Mouse (Mus musculus) liver, postnatal 0 days (tissue): ENCODE measurements around the gene BC025920. TPM values are rescaled to one million over a fixed set of nuclear protein-coding genes. Genes with fewer than 3 reads are reported as not detected.

Source experiments
- ATAC-seq: fragments of 200-750 bp; cut with Nextera tagmentation; 2 replicates; pipeline ENCODE4 v1.8.0; 2017; ENCODE audit warnings: mild to moderate bottlenecking, moderate library complexity
- DNase-seq: peaks from one replicate; pipeline ENCODE4 v3.0.0-alpha.2; 2016
- H3K27ac ChIP-seq: fragments of 300-500 bp; sonication (generic); 2 replicates; pipeline ENCODE4 v1.5.1; 2014; ENCODE audit warnings: antibody characterized with exemption, moderate library complexity, mild to moderate bottlenecking, low read depth
- H3K27me3 ChIP-seq: fragments of 300-500 bp; sonication (generic); 2 replicates; pipeline ENCODE4 v1.6.1; 2014; ENCODE audit warnings: low read length, control low read depth, mixed read lengths; ENCODE audit not compliant: insufficient read depth
- H3K36me3 ChIP-seq: fragments of 300-500 bp; sonication (generic); replicated peaks from 2 replicates; pipeline ENCODE4 v1.6.1; 2014; ENCODE audit warnings: mild to moderate bottlenecking, control low read depth, low read length, moderate library complexity, mixed read lengths; ENCODE audit not compliant: insufficient read depth
- H3K4me1 ChIP-seq: fragments of 300-500 bp; sonication (generic); 2 replicates; pipeline ENCODE4 v1.6.1; 2014; ENCODE audit warnings: antibody characterized with exemption, mild to moderate bottlenecking, control low read depth; ENCODE audit not compliant: insufficient read depth
- H3K4me2 ChIP-seq: fragments of 300-500 bp; sonication (generic); 2 replicates; pipeline ENCODE4 v1.6.1; 2014; ENCODE audit warnings: low read depth, mild to moderate bottlenecking, low read length, moderate library complexity, mixed read lengths
- H3K4me3 ChIP-seq: fragments of 300-500 bp; sonication (generic); 2 replicates; pipeline ENCODE4 v1.5.1; 2014; ENCODE audit warnings: low read depth, low read length
- H3K9ac ChIP-seq: fragments of 300-500 bp; sonication (generic); replicated peaks from 2 replicates; pipeline ENCODE4 v1.6.1; 2014; ENCODE audit warnings: mild to moderate bottlenecking, moderate library complexity
- H3K9me3 ChIP-seq: fragments of 300-500 bp; sonication (generic); 2 replicates; pipeline ENCODE4 v1.6.1; 2016; ENCODE audit warnings: mild to moderate bottlenecking, control low read depth, low read length, mixed read lengths
- CTCF ChIP-seq: sonication (generic); IDR thresholded peaks from 2 replicates; pipeline ENCODE4 v1.5.1; 2016; ENCODE audit warnings: antibody characterized with exemption, low read depth
- EP300 ChIP-seq: IDR thresholded peaks from 2 replicates; pipeline ENCODE4 v1.6.1; 2016; ENCODE audit warnings: antibody characterized with exemption, low read depth, mild to moderate bottlenecking
- WGBS: fragments of 180-500 bp; shearing (Covaris S2); extraction: QIAGEN DNeasy Blood & Tissue Kit; methylation state at CpG from one replicate; pipeline ENCODE4 v1.1.7; 2014; ENCODE audit not compliant: insufficient replicate concordance; 5-methylcytosine and 5-hydroxymethylcytosine counted together
- polyA plus RNA-seq: library from polyadenylated mRNA; unstranded; fragments of >200 nt; fragmentation: Nextera tagmentation; extraction: Ambion mirVana; gene quantifications from 2 replicates; pipeline ENCODE4 v1.2.1, GENCODE M21; 2015

Gene BC025920
- polyA plus RNA-seq, 1 experiment from 2014 or later: 0.13 TPM

GRCm38 (mm10) chr10:81572133-81572671 lies 33.9 kb upstream of the BC025920 start:
- WGBS: 14% methylated on average over 9 of the region's 9 CpGs
- Histone ChIP-seq H3K36me3 (no peaks in the 10 kb centered on the region; the same call in 1 of the 2 replicates), H3K4me3 (peak overlapping the region; percentile 64), H3K4me2 (peak overlapping the region; percentile 99), H3K9me3 (no peaks in the 10 kb centered on the region), H3K9ac (0 out of 2 replicates have a peak overlapping the region, but pooled peaks have one; percentile 16), H3K4me1 (peaks cover 42% of the 10 kb centered on the region), H3K27ac (no peak overlapping the region), H3K27me3 (peaks cover 10% of the 10 kb centered on the region)
- ATAC-seq (no peak), DNase-seq (no peak)
- no peak for TF ChIP-seq EP300
- TF ChIP-seq CTCF: no peak

GRCm38 (mm10) chr10:81572975-81573374 lies 33.1 kb upstream of the BC025920 start:
- DNase-seq: no peak

GRCm38 (mm10) chr10:81574081-81575056 lies 31.7 kb upstream of the BC025920 start, which contains the start of gene Tle2:
Gene Tle2 (plus strand): TSS chr10:81574561.
- no peak for ATAC-seq
- DNase-seq: no peak
- Histone ChIP-seq H3K9ac (peak within 1 kb of the TSS; percentile 64), H3K27ac (no peak within 1 kb of the TSS), H3K27me3 (peaks cover 10% of the 10 kb centered on the region), H3K4me2 (peak within 1 kb of the TSS; percentile 87), H3K4me1 (peaks cover 39% of the 10 kb centered on the region), H3K9me3 (no peaks in the 10 kb centered on the region), H3K36me3 (no peaks in the 10 kb centered on the region), H3K4me3 (peak within 1 kb of the TSS; percentile 56)
- TF ChIP-seq EP300: no peak
- no peak for TF ChIP-seq CTCF
- 23% methylated on average over 10 of the region's 10 CpGs for WGBS

More at GRCm38 (mm10) chr10:81572975-81573374, 33.1 kb upstream of the BC025920 start:
- H3K4me1 ChIP-seq: peaks cover 42% of the 10 kb centered on the region
- WGBS: 45% methylated on average over 9 of the region's 9 CpGs
- TF ChIP-seq EP300 (no peak), CTCF (no peak)
- no peaks in the 10 kb centered on the region for H3K9me3 ChIP-seq
- no peaks in the 10 kb centered on the region for H3K36me3 ChIP-seq
- peak overlapping the region; percentile 99; the same call in 1 of the 2 replicates for H3K4me2 ChIP-seq
- H3K27me3 ChIP-seq: peaks cover 10% of the 10 kb centered on the region
- H3K4me3 ChIP-seq: no peak overlapping the region
- no peak overlapping the region for H3K9ac ChIP-seq
- ATAC-seq: no peak
- H3K27ac ChIP-seq: no peak overlapping the region

- no peak overlapping the region for H3K27ac ChIP-seq
- peak overlapping the region; percentile 56 for H3K4me3 ChIP-seq
- H3K36me3 ChIP-seq: no peaks in the 10 kb centered on the region
- ATAC-seq (no peak), DNase-seq (no peak)
- peak overlapping the region; percentile 87 for H3K4me2 ChIP-seq
- H3K9me3 ChIP-seq: no peaks in the 10 kb centered on the region
- H3K27me3 ChIP-seq: peaks cover 10% of the 10 kb centered on the region
- peaks cover 38% of the 10 kb centered on the region for H3K4me1 ChIP-seq
- no peak for TF ChIP-seq EP300
- no peak for TF ChIP-seq CTCF
- WGBS: under 1% methylated on average over 18 of the region's 30 CpGs
- peak overlapping the region; percentile 64 for H3K9ac ChIP-seq
These were observed 30.9 kb upstream of the BC025920 start for GRCm38 (mm10) chr10:81575208-81575631.

- peak overlapping the region; percentile 64; the same call in 1 of the 2 replicates for H3K9ac ChIP-seq
- DNase-seq: no peak
These were observed 30.4 kb upstream of the BC025920 start for GRCm38 (mm10) chr10:81575695-81576094.

GRCm38 (mm10) chr10:81579967-81580366 lies 26.1 kb upstream of the BC025920 start:
- 59% methylated on average over 4 of the region's 4 CpGs for WGBS
- ATAC-seq (peak; percentile 26; the same call in 1 of the 2 replicates), DNase-seq (no peak)
- H3K4me2 ChIP-seq: peak overlapping the region; percentile 42
- no peaks in the 10 kb centered on the region for H3K9me3 ChIP-seq
- H3K4me3 ChIP-seq: no peak overlapping the region
- H3K27me3 ChIP-seq: peaks cover 13% of the 10 kb centered on the region; the same call in 1 of the 2 replicates
- TF ChIP-seq CTCF (no peak), EP300 (no peak)
- no peak overlapping the region for H3K9ac ChIP-seq
- no peak overlapping the region for H3K27ac ChIP-seq
- no peaks in the 10 kb centered on the region for H3K36me3 ChIP-seq
- peaks cover 16% of the 10 kb centered on the region for H3K4me1 ChIP-seq

More at GRCm38 (mm10) chr10:81575695-81576094, 30.4 kb upstream of the BC025920 start:
- no peak for ATAC-seq
- H3K4me3 ChIP-seq: peak overlapping the region; percentile 56
- peaks cover 13% of the 10 kb centered on the region for H3K27me3 ChIP-seq
- H3K4me2 ChIP-seq: peak overlapping the region; percentile 87
- 10% methylated on average over 6 of the region's 6 CpGs for WGBS
- no peak overlapping the region for H3K27ac ChIP-seq
- peaks cover 36% of the 10 kb centered on the region for H3K4me1 ChIP-seq
- H3K36me3 ChIP-seq: no peaks in the 10 kb centered on the region
- TF ChIP-seq EP300: no peak
- TF ChIP-seq CTCF: no peak
- no peaks in the 10 kb centered on the region for H3K9me3 ChIP-seq
